Mouse (Mus musculus) kidney, embryonic 16.5 days (tissue): ENCODE data around the gene Slc13a5. TPM values are rescaled to one million over a fixed set of nuclear protein-coding genes. Genes with fewer than 3 reads are reported as not detected.

ENCODE experiments used
- ATAC-seq: fragments of 200-750 bp; cut with Nextera tagmentation; 2 replicates; pipeline ENCODE4 v1.8.0; 2017; ENCODE audit warnings: moderate TSS enrichment; ENCODE audit not compliant: low FRiP score, low TSS enrichment
- H3K27ac ChIP-seq: fragments of 300-500 bp; sonication (generic); 2 replicates; pipeline ENCODE4 v1.5.1; 2014; ENCODE audit warnings: low read length
- H3K27me3 ChIP-seq: fragments of 300-500 bp; sonication (generic); 2 replicates; pipeline ENCODE4 v1.6.1; 2014; ENCODE audit warnings: low read length, control low read depth, mixed read lengths; ENCODE audit not compliant: insufficient read depth
- H3K36me3 ChIP-seq: fragments of 300-500 bp; sonication (generic); 2 replicates; pipeline ENCODE4 v1.6.1; 2014; ENCODE audit warnings: low read length, control low read depth, mixed read lengths; ENCODE audit not compliant: insufficient read depth
- H3K4me1 ChIP-seq: fragments of 300-500 bp; sonication (generic); 2 replicates; pipeline ENCODE4 v1.6.1; 2014; ENCODE audit warnings: low read length, control low read depth, mixed read lengths; ENCODE audit not compliant: insufficient read depth
- H3K4me2 ChIP-seq: fragments of 300-500 bp; sonication (generic); replicated peaks from 2 replicates; pipeline ENCODE4 v1.6.1; 2014; ENCODE audit warnings: low read depth, low read length
- H3K4me3 ChIP-seq: fragments of 300-500 bp; sonication (generic); 2 replicates; pipeline ENCODE4 v1.5.1; 2014; ENCODE audit warnings: mild to moderate bottlenecking, low read length
- H3K9ac ChIP-seq: fragments of 300-500 bp; sonication (generic); replicated peaks from 2 replicates; pipeline ENCODE4 v1.6.1; 2014; ENCODE audit warnings: low read length
- H3K9me3 ChIP-seq: fragments of 300-500 bp; sonication (generic); 2 replicates; pipeline ENCODE4 v1.6.1; 2016; ENCODE audit warnings: low read length, control low read depth
- WGBS: fragments of 180-500 bp; shearing (Covaris S2); extraction: QIAGEN DNeasy Blood & Tissue Kit; methylation state at CpG from one replicate; pipeline ENCODE4 v1.1.7; 2014; 5-methylcytosine and 5-hydroxymethylcytosine counted together
- polyA plus RNA-seq: library from polyadenylated mRNA; unstranded; fragments of >200 nt; fragmentation: Nextera tagmentation; extraction: Ambion mirVana; gene quantifications from 2 replicates; pipeline ENCODE4 v1.2.1, GENCODE M21; 2015

Gene Slc13a5
- polyA plus RNA-seq, 1 experiment from 2014 or later, result 0.45 TPM

DNA sequence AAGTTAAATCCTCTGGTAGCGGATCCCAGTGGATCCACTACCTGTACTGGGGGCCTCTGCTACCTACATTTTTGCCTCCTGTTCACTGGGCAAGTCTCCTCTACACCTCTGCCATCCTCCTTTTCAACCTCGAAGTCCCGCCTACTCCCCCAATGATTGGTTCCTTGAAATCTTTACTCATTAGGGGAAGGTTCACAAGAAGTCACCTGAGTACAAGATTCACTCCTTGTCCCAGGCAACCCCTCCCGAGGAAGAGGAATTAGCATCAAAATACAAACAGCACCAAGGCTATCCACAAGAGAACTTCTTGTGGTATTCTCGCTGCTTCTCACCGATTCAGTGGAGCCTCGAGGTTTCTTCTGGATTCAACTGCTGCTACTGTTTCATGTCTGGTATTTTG, 35.0 kb downstream of the Slc13a5 start:
- Histone ChIP-seq H3K9me3 (no peaks in the 10 kb centered on the region), H3K36me3 (no peaks in the 10 kb centered on the region), H3K4me1 (no peaks in the 10 kb centered on the region), H3K27me3 (no peaks in the 10 kb centered on the region), H3K4me3 (no peak overlapping the region), H3K9ac (no peak overlapping the region), H3K4me2 (no peak overlapping the region), H3K27ac (no peak overlapping the region)
- WGBS, result 84% methylated on average over 7 of the region's 7 CpGs
- ATAC-seq, result no peak

GRCm38 (mm10) chr11:72228513-72228912, 38.5 kb downstream of the Slc13a5 start:
- no peaks in the 10 kb centered on the region for H3K36me3 ChIP-seq
- ATAC-seq, result no peak
- H3K4me3 ChIP-seq, result no peak overlapping the region
- no peak overlapping the region for H3K27ac ChIP-seq
- no peaks in the 10 kb centered on the region for H3K4me1 ChIP-seq
- no peak overlapping the region for H3K9ac ChIP-seq
- no peak overlapping the region for H3K4me2 ChIP-seq
- no peaks in the 10 kb centered on the region for H3K9me3 ChIP-seq
- WGBS, result 86% methylated on average over 4 of the region's 4 CpGs
- no peaks in the 10 kb centered on the region for H3K27me3 ChIP-seq

DNA sequence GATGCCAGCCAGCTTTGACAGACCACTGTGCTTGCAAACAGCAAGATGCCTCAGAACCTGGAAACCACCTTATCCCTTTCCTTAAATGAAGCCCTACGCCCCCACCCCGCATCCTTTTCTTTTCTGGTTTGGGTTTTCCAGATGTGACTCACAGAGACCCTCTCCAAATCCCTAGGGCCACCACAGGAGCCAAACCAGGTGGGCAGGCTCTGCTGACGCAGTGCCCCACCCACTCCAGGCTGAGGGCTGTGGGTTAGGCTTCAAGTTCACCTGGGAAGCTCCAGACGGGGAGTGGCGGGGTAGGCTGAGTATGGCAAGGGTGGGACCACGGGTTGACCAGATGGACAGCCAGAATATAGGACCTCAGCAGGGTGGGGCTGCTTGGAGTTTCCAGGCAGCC, 40.1 kb downstream of the Slc13a5 start:
- no peak for ATAC-seq
- 86% methylated on average over 6 of the region's 6 CpGs for WGBS
- no peak overlapping the region for H3K9ac ChIP-seq
- no peak overlapping the region for H3K27ac ChIP-seq
- H3K9me3 ChIP-seq, result no peaks in the 10 kb centered on the region
- H3K4me3 ChIP-seq, result no peak overlapping the region
- no peaks in the 10 kb centered on the region for H3K4me1 ChIP-seq
- no peak overlapping the region for H3K4me2 ChIP-seq
- H3K36me3 ChIP-seq, result no peaks in the 10 kb centered on the region
- no peaks in the 10 kb centered on the region for H3K27me3 ChIP-seq

GRCm38 (mm10) chr11:72226020-72226791, 40.8 kb downstream of the Slc13a5 start:
- no peak overlapping the region for H3K27ac ChIP-seq
- no peak overlapping the region for H3K9ac ChIP-seq
- no peaks in the 10 kb centered on the region for H3K4me1 ChIP-seq
- no peak; the same call in 1 of the 2 replicates for ATAC-seq
- no peaks in the 10 kb centered on the region for H3K36me3 ChIP-seq
- H3K9me3 ChIP-seq, result no peaks in the 10 kb centered on the region
- no peak overlapping the region for H3K4me3 ChIP-seq
- H3K27me3 ChIP-seq, result no peaks in the 10 kb centered on the region
- no peak overlapping the region for H3K4me2 ChIP-seq
- 74% methylated on average over 10 of the region's 10 CpGs for WGBS

DNA sequence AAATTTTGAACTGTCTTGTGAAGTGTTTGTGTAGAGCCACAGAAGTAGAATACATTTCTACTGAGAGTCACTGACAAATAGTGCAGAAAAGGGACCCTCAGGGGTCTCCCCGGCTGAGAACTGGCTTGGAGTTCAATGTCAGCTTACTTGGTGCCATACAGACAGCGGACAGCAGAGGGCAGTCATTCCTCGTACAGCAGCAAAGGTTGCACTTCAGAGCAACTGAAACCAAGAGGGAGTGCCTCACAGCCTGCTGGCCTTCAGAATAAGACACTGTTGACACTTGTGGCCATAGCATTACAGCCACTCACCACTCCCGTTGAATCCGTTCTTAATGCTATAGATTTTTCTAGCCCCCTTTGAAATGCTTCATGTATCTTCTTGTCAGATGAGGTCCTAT, 42.2 kb downstream of the Slc13a5 start:
- WGBS, result 8% methylated on average over 5 of the region's 5 CpGs
- Histone ChIP-seq H3K36me3 (no peaks in the 10 kb centered on the region), H3K4me2 (no peak overlapping the region), H3K27ac (no peak overlapping the region), H3K9me3 (no peaks in the 10 kb centered on the region), H3K4me3 (no peak overlapping the region), H3K27me3 (no peaks in the 10 kb centered on the region), H3K9ac (no peak overlapping the region), H3K4me1 (no peaks in the 10 kb centered on the region)
- ATAC-seq, result no peak; the same call in 1 of the 2 replicates

- Histone ChIP-seq H3K27ac (no peak overlapping the region), H3K9ac (no peak overlapping the region), H3K9me3 (no peaks in the 10 kb centered on the region), H3K4me1 (no peaks in the 10 kb centered on the region), H3K27me3 (no peaks in the 10 kb centered on the region), H3K36me3 (no peaks in the 10 kb centered on the region), H3K4me3 (no peak overlapping the region), H3K4me2 (no peak overlapping the region)
- ATAC-seq, result no peak
- 80% methylated on average over 4 of the region's 4 CpGs for WGBS
These were observed 43.6 kb downstream of the Slc13a5 start for GRCm38 (mm10) chr11:72223414-72223813.

- Histone ChIP-seq H3K27ac (no peak overlapping the region), H3K4me2 (no peak overlapping the region), H3K4me1 (peaks cover 3% of the 10 kb centered on the region; the same call in 1 of the 2 replicates), H3K27me3 (no peaks in the 10 kb centered on the region), H3K36me3 (no peaks in the 10 kb centered on the region), H3K9ac (no peak overlapping the region), H3K4me3 (no peak overlapping the region), H3K9me3 (no peaks in the 10 kb centered on the region)
- WGBS, result 15% methylated on average over 6 of the region's 6 CpGs
- ATAC-seq, result no peak
These were observed 45.7 kb downstream of the Slc13a5 start for GRCm38 (mm10) chr11:72221278-72221677.

GRCm38 (mm10) chr11:72217116-72217515, 49.9 kb downstream of the Slc13a5 start:
- no peak for ATAC-seq
- Histone ChIP-seq H3K27ac (no peak overlapping the region), H3K27me3 (no peaks in the 10 kb centered on the region), H3K9me3 (no peaks in the 10 kb centered on the region), H3K4me2 (no peak overlapping the region), H3K4me3 (no peak overlapping the region), H3K9ac (no peak overlapping the region), H3K36me3 (no peaks in the 10 kb centered on the region), H3K4me1 (peaks cover 3% of the 10 kb centered on the region; the same call in 1 of the 2 replicates)
- 84% methylated on average over 5 of the region's 5 CpGs for WGBS

- H3K4me3 ChIP-seq, result peak within 1 kb of the TSS; percentile 64
- no peaks in the 10 kb centered on the region for H3K27me3 ChIP-seq
- peak within 1 kb of the TSS; percentile 66 for H3K27ac ChIP-seq
- ATAC-seq, result peak; percentile 80
- under 1% methylated on average over 29 of the region's 29 CpGs for WGBS
- H3K9ac ChIP-seq, result peak within 1 kb of the TSS; percentile 71
- H3K4me2 ChIP-seq, result peak within 1 kb of the TSS; percentile 99
- H3K36me3 ChIP-seq, result peaks cover 12% of the 10 kb centered on the region; the same call in 1 of the 2 replicates
- peaks cover 3% of the 10 kb centered on the region; the same call in 1 of the 2 replicates for H3K4me1 ChIP-seq
- no peaks in the 10 kb centered on the region for H3K9me3 ChIP-seq
These were observed 51.6 kb downstream of the Slc13a5 start, which contains the start of gene Med31 for GRCm38 (mm10) chr11:72215410-72215797. TSS of gene Med31 (minus strand) at chr11:72215592.
